Mouse (Mus musculus) splenic B cell, adult 2 months (primary cell): Measurements from ENCODE around the gene Zfp46.

Source experiments
- DNase-seq: peaks from one replicate; pipeline ENCODE4 v3.0.0-alpha.2; 2011; ENCODE audit warnings: low read depth, low spot score
- H3K27me3 ChIP-seq: 2 replicates; pipeline ENCODE4 v1.6.1; 2012; ENCODE audit warnings: mild to moderate bottlenecking, low read length, moderate library complexity, mixed read lengths; ENCODE audit not compliant: control insufficient read depth, poor library complexity, insufficient read depth, severe bottlenecking
- H3K36me3 ChIP-seq: 2 replicates; pipeline ENCODE4 v1.6.1; 2012; ENCODE audit warnings: mild to moderate bottlenecking, low read length, moderate library complexity, mixed read lengths; ENCODE audit not compliant: control insufficient read depth, poor library complexity, insufficient read depth, severe bottlenecking

The Zfp46 gene

GRCm38 (mm10) chr4:136249332-136249647, 35.2 kb upstream of the Zfp46 start:
- Histone ChIP-seq H3K36me3 (no peaks in the 10 kb centered on the region), H3K27me3 (no peaks in the 10 kb centered on the region; the same call in 1 of the 2 replicates)
- DNase-seq = no peak

- no peaks in the 10 kb centered on the region; the same call in 1 of the 2 replicates for H3K27me3 ChIP-seq
- no peak for DNase-seq
- H3K36me3 ChIP-seq = no peaks in the 10 kb centered on the region
Observed at GRCm38 (mm10) chr4:136249780-136250179, 34.7 kb upstream of the Zfp46 start.

- Histone ChIP-seq H3K27me3 (no peaks in the 10 kb centered on the region), H3K36me3 (no peaks in the 10 kb centered on the region)
- no peak for DNase-seq
Observed at GRCm38 (mm10) chr4:136255919-136256318, 28.6 kb upstream of the Zfp46 start.

- no peak for DNase-seq
- Histone ChIP-seq H3K36me3 (no peaks in the 10 kb centered on the region), H3K27me3 (no peaks in the 10 kb centered on the region)
Observed at GRCm38 (mm10) chr4:136256696-136257095, 27.8 kb upstream of the Zfp46 start.

GRCm38 (mm10) chr4:136259916-136260315, 24.6 kb upstream of the Zfp46 start:
- DNase-seq = no peak
- no peaks in the 10 kb centered on the region for H3K36me3 ChIP-seq
- H3K27me3 ChIP-seq = no peaks in the 10 kb centered on the region

GRCm38 (mm10) chr4:136260491-136261180, 23.8 kb upstream of the Zfp46 start:
- H3K36me3 ChIP-seq = no peaks in the 10 kb centered on the region
- no peaks in the 10 kb centered on the region for H3K27me3 ChIP-seq
- peak; percentile 91 for DNase-seq

GRCm38 (mm10) chr4:136261912-136262311, 22.6 kb upstream of the Zfp46 start:
- Histone ChIP-seq H3K36me3 (no peaks in the 10 kb centered on the region), H3K27me3 (no peaks in the 10 kb centered on the region)
- DNase-seq = peak; percentile 65

- H3K36me3 ChIP-seq = no peaks in the 10 kb centered on the region
- no peak for DNase-seq
- H3K27me3 ChIP-seq = no peaks in the 10 kb centered on the region
Observed at GRCm38 (mm10) chr4:136263555-136263954, 20.9 kb upstream of the Zfp46 start.

GRCm38 (mm10) chr4:136266716-136267343, 17.7 kb upstream of the Zfp46 start:
- DNase-seq = peak; percentile 81
- Histone ChIP-seq H3K36me3 (no peaks in the 10 kb centered on the region), H3K27me3 (no peaks in the 10 kb centered on the region)

GRCm38 (mm10) chr4:136268912-136269311, 15.6 kb upstream of the Zfp46 start:
- no peak for DNase-seq
- Histone ChIP-seq H3K27me3 (no peaks in the 10 kb centered on the region), H3K36me3 (no peaks in the 10 kb centered on the region)

- no peaks in the 10 kb centered on the region for H3K36me3 ChIP-seq
- DNase-seq = no peak
- H3K27me3 ChIP-seq = no peaks in the 10 kb centered on the region
Observed at GRCm38 (mm10) chr4:136270648-136271047, 13.8 kb upstream of the Zfp46 start.

- no peak for DNase-seq
- Histone ChIP-seq H3K27me3 (no peaks in the 10 kb centered on the region), H3K36me3 (no peaks in the 10 kb centered on the region)
Observed at GRCm38 (mm10) chr4:136281097-136281496, 3.4 kb upstream of the Zfp46 start.

- H3K27me3 ChIP-seq = no peaks in the 10 kb centered on the region
- no peak for DNase-seq
- H3K36me3 ChIP-seq = no peaks in the 10 kb centered on the region
Observed at GRCm38 (mm10) chr4:136281611-136282010, 2.9 kb upstream of the Zfp46 start.

- DNase-seq = no peak
- H3K36me3 ChIP-seq = no peaks in the 10 kb centered on the region
- H3K27me3 ChIP-seq = no peaks in the 10 kb centered on the region
Observed at GRCm38 (mm10) chr4:136282621-136283480, 1.6 kb upstream of the Zfp46 start.

- Histone ChIP-seq H3K27me3 (no peaks in the 10 kb centered on the region), H3K36me3 (no peaks in the 10 kb centered on the region)
- no peak for DNase-seq
Observed at GRCm38 (mm10) chr4:136283783-136284182, 700 bp upstream of the Zfp46 start.
